Mouse (Mus musculus) brain, embryonic 18.5 days (tissue): ENCODE results near the gene Tecr.
"Not testable (repeated sequence)": the region's sequence is repeated elsewhere in the genome, so short reads cannot be mapped to it uniquely, and the experiment has no call there.

Source experiments
- DNase-seq: peaks from one replicate; pipeline ENCODE4 v3.0.0-alpha.2; 2012; ENCODE audit warnings: low read depth, low spot score

Tecr gene

DNA sequence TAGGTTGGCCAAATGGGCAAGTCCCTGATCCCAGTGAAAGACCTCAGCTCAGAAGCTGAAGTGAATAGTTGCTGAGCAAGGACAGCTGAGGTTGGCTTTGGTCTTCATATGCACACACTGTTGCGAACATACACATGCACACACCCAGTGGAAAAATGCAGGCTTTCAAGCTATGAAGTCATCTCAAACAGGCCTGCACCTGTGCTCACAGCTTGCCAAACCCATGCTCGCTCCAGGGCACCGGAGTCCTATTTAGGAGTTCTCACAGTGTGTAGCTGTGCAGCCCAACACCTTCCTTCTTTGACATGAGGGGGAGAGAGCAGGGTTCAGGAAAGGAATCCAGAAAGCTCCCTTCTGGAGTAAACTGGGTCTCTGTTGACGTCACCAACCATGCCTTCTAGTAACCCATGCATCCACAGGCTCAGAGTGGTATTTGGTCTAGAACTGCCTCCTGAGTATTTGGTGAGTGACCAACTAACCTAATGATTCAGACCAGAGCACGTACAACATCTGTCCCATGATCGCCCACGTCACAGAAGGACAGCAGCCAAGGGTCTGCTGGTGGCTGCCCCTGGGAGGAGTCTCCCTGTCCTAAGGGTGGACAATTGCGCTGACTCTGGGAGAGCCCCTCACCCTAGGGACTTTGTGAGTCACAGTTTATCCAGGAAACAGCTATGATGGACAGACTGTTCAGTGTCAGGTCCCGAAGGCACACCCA lies 12.0 kb upstream of the Tecr start:
- DNase-seq: no peak

DNA sequence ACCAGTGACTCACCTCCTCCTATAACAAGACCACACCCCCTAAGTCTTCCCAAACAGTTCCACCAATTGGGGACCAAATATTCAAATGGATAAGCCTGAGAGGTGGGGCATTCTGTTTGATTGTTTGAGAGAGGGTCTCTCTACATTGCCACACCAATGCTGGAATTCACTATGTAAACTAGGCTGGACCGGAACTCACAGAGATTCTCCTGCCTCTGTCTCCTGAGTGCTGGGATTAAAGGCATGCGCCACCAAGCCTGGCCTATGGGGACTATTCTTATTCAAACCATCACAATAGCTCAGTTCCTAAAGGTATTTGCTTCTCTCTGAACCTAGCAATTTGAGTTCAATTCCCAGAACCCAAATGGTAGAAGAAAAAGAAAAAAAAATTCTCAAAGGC lies 10.8 kb upstream of the Tecr start:
- no peak for DNase-seq

DNA sequence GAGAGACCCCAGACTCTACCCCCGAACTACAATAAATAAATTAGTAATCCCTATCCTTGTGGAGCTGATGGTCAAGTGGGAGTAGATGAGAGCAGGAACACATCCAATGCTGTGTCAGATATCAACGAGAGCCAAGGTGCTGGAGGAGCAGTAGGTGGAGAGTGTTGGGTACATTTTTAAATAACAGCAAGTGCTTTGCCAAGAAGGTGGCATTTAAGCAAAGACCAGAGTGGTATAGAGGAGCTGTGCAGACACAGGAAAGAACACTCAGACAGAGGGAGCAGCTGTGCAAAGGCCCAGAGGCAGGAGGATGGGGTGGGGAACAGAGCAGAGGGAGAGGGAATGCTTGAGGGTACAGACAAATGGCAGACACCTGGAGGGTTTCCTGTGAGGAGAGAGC lies 9.3 kb upstream of the Tecr start:
- DNase-seq: no peak

GRCm38 (mm10) chr8:83616625-83617024 lies 8.9 kb upstream of the Tecr start:
- no peak for DNase-seq

DNA sequence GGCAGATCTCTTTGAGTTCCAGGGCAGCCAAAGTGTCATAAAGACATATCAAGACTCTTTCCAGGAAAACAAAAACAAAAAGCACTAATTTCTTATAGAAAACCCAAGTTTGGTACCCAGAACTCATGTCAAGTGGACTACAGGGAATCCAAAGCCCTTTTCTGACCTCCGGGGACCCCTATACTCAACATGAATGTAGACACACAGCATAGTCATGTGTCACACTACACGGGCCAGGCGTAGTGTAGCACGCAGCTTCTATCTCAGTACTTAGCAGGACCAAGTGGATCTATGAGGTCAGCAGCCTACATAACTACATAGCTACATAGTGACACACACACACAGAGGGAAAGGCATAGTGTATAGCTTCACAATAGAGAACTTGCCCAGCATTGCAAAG lies 5.9 kb upstream of the Tecr start:
- no peak for DNase-seq

DNA sequence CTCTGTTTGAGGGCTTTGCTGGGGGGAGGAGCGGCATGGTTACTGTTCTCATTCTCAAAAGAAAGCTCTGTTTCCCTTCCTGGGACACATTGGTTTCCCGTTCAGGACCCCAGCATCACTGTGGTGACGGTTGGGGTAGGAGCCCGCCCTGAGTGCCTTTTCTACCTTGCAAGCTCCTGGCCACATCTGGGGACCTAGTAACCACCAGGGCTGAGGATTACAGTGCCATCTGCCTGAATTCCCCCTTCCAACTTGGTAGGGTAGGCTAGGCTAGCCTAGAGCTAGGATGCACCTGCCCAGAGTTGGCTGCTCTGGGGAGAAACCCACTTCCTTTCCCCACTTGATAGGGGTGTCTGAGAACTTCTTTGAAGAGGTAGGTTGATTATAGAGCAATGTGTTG lies 4.2 kb upstream of the Tecr start:
- no peak for DNase-seq

GRCm38 (mm10) chr8:83609547-83610180 lies 1.9 kb upstream of the Tecr start:
- DNase-seq: no peak

DNA sequence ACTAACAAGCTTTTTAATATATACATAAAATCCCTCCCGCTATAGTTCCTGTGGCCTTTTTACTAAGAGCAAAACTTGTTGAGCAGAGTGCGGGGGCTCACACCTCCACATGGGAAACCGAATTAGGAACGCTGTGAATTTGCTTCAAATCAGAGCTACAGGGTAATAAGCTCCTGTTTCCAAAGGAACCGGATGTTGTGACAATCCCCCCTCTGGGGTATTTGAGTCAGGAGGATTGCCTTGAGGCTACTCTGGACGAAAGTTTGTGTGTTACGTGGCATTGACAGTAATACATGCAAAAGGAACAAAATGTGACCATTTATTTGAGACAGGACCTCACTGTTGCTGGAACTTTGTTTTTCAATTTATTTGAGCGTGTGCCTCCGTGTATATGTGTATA lies 1.3 kb upstream of the Tecr start:
- DNase-seq: no peak

DNA sequence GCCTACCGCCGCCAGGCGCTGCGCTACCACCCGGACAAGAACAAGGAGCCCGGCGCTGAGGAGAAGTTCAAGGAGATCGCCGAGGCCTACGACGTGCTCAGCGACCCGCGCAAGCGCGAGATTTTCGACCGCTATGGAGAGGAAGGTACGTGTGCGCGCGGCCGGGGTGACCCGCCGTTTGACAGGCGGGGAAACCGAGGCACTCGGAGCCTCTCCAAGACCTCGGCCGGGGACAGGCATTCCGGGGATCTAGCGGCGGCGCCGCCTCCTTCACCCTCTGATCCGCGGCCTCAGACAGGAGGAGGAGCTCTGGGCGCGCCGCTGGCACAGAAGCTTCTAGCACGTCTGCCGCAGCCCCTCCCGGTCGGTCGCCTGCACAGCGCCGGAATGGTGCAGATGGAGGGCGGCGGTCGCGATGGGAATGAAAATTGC lies 643 bp upstream of the Tecr start:
- DNase-seq: no peak

DNA sequence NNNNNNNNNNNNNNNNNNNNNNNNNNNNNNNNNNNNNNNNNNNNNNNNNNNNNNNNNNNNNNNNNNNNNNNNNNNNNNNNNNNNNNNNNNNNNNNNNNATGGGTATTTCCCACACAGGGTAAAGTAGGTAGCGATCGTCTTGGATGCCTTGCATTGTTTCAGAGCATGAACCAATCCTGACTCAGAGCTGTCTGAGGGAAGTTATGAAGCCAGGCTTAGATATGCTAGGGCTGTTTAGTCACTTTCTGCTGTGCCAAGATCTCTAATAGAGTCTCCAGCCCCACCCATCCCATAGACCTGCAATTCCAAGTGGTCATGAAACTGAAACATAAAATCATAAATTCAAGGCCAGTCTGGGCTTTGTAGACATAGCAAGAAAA lies 5.1 kb downstream of the Tecr start:
- no peak for DNase-seq

GRCm38 (mm10) chr8:83599814-83600213 lies 8.0 kb downstream of the Tecr start:
- no peak for DNase-seq

DNA sequence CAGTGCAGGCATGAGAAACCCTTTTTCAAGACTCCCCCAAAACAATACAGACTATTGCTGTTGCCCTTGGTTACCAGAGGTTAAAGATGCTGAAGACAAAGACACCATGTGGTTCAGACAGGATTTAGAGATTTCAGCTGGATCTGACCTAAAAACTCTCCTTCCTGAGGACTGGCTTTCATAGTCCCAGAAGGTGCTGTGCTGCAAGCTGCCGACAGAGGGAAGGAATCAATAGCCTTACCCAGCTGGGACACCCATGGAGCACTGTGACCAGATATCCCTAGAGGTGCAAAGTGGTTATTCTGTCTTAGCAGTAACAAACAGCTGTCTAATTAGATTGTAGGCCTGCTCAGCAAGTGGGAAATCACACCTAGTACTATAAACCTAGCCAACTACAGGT lies 9.6 kb downstream of the Tecr start:
- no peak for DNase-seq

DNA sequence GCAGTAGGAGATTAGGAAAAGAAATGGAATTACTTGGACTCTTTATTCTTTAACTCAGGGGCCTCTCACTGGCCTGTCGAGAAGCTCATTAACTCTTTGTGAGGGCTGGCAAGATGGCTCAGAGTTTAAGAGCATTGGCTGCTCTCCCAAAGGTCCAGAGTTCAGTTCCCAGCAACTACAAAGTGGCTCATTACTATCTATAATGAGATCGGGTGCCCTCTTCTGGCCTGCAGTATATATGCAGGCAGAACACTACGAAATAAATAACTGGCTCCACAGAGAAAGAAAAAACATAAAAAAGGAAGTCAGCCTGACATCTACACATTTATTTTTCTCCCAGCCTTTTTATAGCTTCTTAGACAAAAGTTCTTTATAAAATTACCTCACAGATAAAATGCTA lies 11.4 kb downstream of the Tecr start:
- no peak for DNase-seq

- not testable (repeated sequence) for DNase-seq
Measured at GRCm38 (mm10) chr8:83595050-83595345, 12.8 kb downstream of the Tecr start.

DNA sequence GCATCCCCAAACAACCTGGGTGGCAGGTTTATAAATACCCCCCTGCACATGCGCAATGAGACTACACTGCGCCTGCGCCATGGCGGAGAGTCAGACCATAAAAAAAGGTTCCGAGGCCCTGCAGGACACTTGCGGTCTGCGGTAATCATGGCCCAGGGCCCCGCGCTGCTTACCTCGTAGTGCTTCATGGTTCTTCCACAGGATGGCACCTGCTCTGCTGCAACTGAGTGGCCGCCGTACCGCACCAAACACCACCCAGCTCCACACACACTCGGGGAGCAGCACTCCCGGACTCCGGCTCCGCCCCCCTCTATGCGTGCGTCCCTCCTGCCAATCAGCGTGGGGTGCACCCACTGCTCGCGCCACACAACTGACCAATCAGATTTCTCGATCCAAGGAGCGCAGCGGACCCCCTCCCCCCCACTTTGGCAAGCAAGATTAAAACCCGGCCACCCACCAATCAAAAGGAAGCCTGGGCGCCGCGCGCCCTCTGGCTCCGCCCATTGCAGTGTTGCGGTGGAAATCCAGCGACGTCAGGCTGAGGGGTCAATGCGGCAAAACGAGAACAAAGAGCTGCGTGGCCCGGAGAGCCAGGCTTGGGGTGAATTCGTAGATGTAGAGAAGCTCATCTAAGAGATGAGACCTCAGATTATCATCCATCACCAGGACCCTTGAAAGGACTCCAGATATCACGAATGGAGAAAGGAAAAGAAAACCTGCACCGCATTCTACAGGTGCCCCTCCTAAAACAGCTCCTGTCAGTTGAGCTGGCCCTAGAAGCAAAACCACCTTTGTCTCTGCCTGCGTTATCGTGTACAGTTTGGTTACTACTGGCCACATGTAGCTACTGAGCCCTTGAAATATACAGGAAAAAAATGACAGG lies 13.4 kb downstream of the Tecr start:
- peak; percentile 99 for DNase-seq

GRCm38 (mm10) chr8:83593325-83594166 lies 14.2 kb downstream of the Tecr start:
- no peak for DNase-seq

GRCm38 (mm10) chr8:83592682-83593081 lies 15.1 kb downstream of the Tecr start:
- DNase-seq: no peak

DNA sequence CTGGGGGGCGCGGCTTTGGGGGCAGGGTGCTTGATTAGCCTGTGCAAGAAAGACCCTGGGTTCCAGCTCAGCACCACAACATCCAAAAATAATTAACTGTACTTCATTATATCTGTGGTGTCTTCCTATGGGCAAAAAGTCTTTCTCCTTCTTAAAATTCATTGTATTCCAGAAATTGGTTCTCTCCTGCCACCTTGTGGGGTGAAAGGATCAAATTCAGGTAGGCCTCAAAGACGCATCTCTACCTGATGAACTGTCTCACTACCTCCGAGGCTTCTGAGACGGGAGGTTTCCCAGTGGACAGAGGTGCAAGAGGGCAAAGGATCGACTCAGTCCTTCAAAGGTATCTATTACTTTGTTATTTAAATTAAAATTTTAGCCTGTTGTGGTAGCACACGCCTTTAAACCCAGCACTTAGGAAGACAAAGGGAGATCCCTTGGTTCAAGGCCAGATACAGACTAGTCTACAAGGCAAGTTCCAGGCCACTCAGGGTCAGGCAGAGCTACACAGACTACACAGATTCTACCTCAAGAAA lies 17.2 kb downstream of the Tecr start:
- DNase-seq: no peak

GRCm38 (mm10) chr8:83588886-83589285 lies 18.9 kb downstream of the Tecr start:
- no peak for DNase-seq

GRCm38 (mm10) chr8:83587644-83588043 lies 20.1 kb downstream of the Tecr start:
- no peak for DNase-seq

GRCm38 (mm10) chr8:83585333-83585732 lies 22.4 kb downstream of the Tecr start:
- DNase-seq: no peak

GRCm38 (mm10) chr8:83584771-83585170 lies 23.0 kb downstream of the Tecr start:
- DNase-seq: no peak
